Mouse (Mus musculus): Measurements from ENCODE around the gene Ank2.

The Ank2 gene

GRCm38 (mm10) chr3:126968721-126969120, 530.4 kb downstream of the Ank2 start:
- peak; percentile 34 for DNase-seq

- no peak for DNase-seq
These were observed 533.4 kb downstream of the Ank2 start for GRCm38 (mm10) chr3:126965767-126966166.

- DNase-seq, result peak; percentile 60
These were observed 536.8 kb downstream of the Ank2 start for GRCm38 (mm10) chr3:126962326-126962725.

- no peak for DNase-seq
These were observed 546.5 kb downstream of the Ank2 start for GRCm38 (mm10) chr3:126952698-126953097.

GRCm38 (mm10) chr3:126946591-126946990, 552.6 kb downstream of the Ank2 start:
- DNase-seq, result no peak

- DNase-seq, result peak; percentile 96
These were observed 554.3 kb downstream of the Ank2 start for GRCm38 (mm10) chr3:126944838-126945237.

GRCm38 (mm10) chr3:126944081-126944480, 555.1 kb downstream of the Ank2 start:
- DNase-seq, result no peak

- no peak for DNase-seq
These were observed 558.7 kb downstream of the Ank2 start for GRCm38 (mm10) chr3:126940452-126940851.

GRCm38 (mm10) chr3:126931884-126932506, 567.2 kb downstream of the Ank2 start:
- no peak for DNase-seq

- no peak for DNase-seq
These were observed 575.4 kb downstream of the Ank2 start for GRCm38 (mm10) chr3:126923575-126924382.

- DNase-seq, result no peak
These were observed 577.2 kb downstream of the Ank2 start for GRCm38 (mm10) chr3:126921941-126922340.

GRCm38 (mm10) chr3:126920296-126920695, 578.9 kb downstream of the Ank2 start:
- peak; percentile 35 for DNase-seq

- DNase-seq, result peak; percentile 87
These were observed 580.2 kb downstream of the Ank2 start for GRCm38 (mm10) chr3:126918805-126919473.

GRCm38 (mm10) chr3:126916381-126916780, 582.8 kb downstream of the Ank2 start:
- no peak for DNase-seq

- DNase-seq, result peak; percentile 63
These were observed 595.6 kb downstream of the Ank2 start for GRCm38 (mm10) chr3:126903543-126903942.

GRCm38 (mm10) chr3:126886644-126887043, 612.5 kb downstream of the Ank2 start:
- DNase-seq, result peak; percentile 51

GRCm38 (mm10) chr3:126886090-126886489, 613.1 kb downstream of the Ank2 start:
- DNase-seq, result peak; percentile 54

- DNase-seq, result no peak
These were observed 620.9 kb downstream of the Ank2 start for GRCm38 (mm10) chr3:126878233-126878632.

Data from heart, adult 11 months (tissue).